Mouse (Mus musculus) testis, adult 2 months (tissue): ENCODE measurements around the gene Tmem14a. TPM values are rescaled to one million over a fixed set of nuclear protein-coding genes. Genes with fewer than 3 reads are reported as not detected.
"Not testable (repeated sequence)": the region's sequence is repeated elsewhere in the genome, so short reads cannot be mapped to it uniquely, and the experiment has no call there.

ENCODE experiments used
- H3K27ac ChIP-seq: fragments of 200-500 bp; 2 replicates; pipeline ENCODE4 v1.5.1; 2012; ENCODE audit warnings: low read depth, low read length; ENCODE audit not compliant: control insufficient read depth, insufficient read depth
- H3K27me3 ChIP-seq: fragments of 200-500 bp; 2 replicates; pipeline ENCODE4 v1.6.1; 2012; ENCODE audit warnings: mild to moderate bottlenecking, low read length, moderate library complexity; ENCODE audit not compliant: control insufficient read depth, insufficient read depth
- H3K36me3 ChIP-seq: fragments of 200-500 bp; 2 replicates; pipeline ENCODE4 v1.6.1; 2012; ENCODE audit warnings: mild to moderate bottlenecking, low read length; ENCODE audit not compliant: control insufficient read depth, insufficient read depth
- H3K4me1 ChIP-seq: fragments of 200-500 bp; 2 replicates; pipeline ENCODE4 v1.6.1; 2012; ENCODE audit warnings: low read length; ENCODE audit not compliant: control insufficient read depth, insufficient read depth
- H3K4me3 ChIP-seq: fragments of 200-500 bp; 2 replicates; pipeline ENCODE4 v1.5.1; 2012; ENCODE audit warnings: low read depth, mild to moderate bottlenecking, low read length, moderate library complexity, mixed read lengths; ENCODE audit not compliant: control insufficient read depth
- CTCF ChIP-seq: fragments of 200-500 bp; IDR thresholded peaks from 2 replicates; pipeline ENCODE4 v1.5.1; 2012; ENCODE audit warnings: low read depth, mild to moderate bottlenecking, inconsistent platforms, low read length, moderate library complexity; ENCODE audit not compliant: control insufficient read depth, insufficient read depth, insufficient replicate concordance
- POLR2A ChIP-seq: fragments of 200-500 bp; IDR thresholded peaks from 2 replicates; pipeline ENCODE4 v1.6.1; 2012; ENCODE audit warnings: low read depth, mild to moderate bottlenecking, inconsistent platforms, low read length, moderate library complexity; ENCODE audit not compliant: control insufficient read depth
- polyA plus RNA-seq: library from polyadenylated mRNA; depleted of rRNA; stranded (reverse); fragments of >200 nt; gene quantifications from 2 replicates; pipeline ENCODE4 v1.2.3, GENCODE M21; 2012; rRNA removed

Gene Tmem14a
- polyA plus RNA-seq, 1 experiment = 0.74 TPM

DNA sequence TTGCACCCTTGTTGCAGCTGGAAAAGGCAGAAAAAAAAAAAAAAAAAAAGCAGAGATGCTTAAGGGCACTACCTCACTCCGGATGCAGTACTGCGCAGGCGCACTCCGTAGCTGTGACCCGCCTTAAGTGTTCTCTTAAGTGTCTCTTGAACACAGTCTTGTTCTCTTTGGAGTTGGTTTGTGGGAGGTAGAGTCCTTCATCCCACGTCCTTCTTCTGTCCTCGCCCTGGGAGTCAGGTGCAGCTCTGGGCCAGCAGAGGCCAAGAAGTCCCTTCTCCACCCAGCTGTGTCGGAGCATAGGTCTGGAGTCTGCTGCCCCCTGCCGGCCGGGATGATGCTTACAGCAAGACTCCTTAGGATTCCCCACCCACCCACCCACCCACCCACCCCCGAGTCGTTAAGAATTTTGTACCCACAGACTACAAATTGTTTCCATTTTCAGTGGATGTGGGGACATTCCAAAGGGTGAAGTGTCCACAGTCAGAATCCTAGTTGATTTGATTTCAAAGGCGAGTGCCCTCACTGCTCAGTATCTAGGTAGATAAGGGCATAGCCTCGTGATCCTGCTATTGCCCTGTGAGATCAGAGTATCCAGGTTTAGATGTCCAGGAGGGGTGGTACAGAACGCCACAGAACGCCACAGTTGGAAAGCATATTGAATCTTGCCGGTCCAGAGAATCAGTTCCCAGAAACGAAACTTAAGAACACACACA, 53.1 kb downstream of the Tmem14a start:
- Histone ChIP-seq H3K27ac (no peak overlapping the region), H3K4me1 (peaks cover 4% of the 10 kb centered on the region; the same call in 1 of the 2 replicates), H3K4me3 (peak overlapping the region; percentile 71), H3K27me3 (no peaks in the 10 kb centered on the region), H3K36me3 (no peaks in the 10 kb centered on the region)
- TF ChIP-seq POLR2A = no peak
- TF ChIP-seq CTCF = peak; percentile 75

DNA sequence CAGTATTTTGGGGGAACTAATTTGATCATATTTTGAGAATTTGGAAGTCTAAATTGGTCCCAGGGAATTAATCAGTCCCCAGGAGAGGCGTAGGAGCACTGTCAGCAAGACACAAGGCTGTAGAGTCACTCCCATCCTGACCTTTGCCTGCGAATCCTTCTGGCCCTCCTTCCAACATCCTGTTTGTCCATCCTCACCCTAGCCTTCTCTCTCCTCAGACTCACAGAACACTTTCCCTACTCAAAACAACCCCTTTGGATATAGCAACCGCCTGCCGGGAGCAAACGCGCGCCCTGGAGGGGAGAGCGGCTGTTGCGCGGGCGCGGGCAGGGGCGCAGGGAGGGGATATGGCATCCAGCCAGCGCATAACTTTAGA, 53.7 kb downstream of the Tmem14a start:
- Histone ChIP-seq H3K36me3 (no peaks in the 10 kb centered on the region), H3K4me1 (peaks cover 4% of the 10 kb centered on the region; the same call in 1 of the 2 replicates), H3K27ac (no peak overlapping the region), H3K4me3 (peak overlapping the region; percentile 6), H3K27me3 (no peaks in the 10 kb centered on the region)
- TF ChIP-seq CTCF = no peak
- TF ChIP-seq POLR2A = no peak

DNA sequence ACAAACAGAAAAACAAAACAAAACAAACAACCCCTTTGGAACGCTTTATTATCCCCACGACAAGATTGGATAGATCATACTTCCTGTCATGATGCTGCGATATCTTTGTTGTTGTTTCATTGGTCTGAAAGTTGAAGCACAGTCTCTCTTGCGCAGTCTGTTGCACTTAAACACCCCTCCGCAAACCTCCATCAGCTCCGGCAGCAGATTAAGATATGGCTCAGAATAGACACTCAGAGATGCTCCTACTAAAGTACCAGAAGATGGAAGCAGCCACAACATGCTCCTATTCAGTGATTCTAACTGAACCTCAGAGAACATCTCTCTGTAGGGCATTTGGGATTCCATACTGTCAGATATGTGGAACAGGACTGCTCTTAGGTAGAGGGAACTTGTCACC, 54.7 kb downstream of the Tmem14a start:
- no peak for TF ChIP-seq CTCF
- no peaks in the 10 kb centered on the region for H3K27me3 ChIP-seq

DNA sequence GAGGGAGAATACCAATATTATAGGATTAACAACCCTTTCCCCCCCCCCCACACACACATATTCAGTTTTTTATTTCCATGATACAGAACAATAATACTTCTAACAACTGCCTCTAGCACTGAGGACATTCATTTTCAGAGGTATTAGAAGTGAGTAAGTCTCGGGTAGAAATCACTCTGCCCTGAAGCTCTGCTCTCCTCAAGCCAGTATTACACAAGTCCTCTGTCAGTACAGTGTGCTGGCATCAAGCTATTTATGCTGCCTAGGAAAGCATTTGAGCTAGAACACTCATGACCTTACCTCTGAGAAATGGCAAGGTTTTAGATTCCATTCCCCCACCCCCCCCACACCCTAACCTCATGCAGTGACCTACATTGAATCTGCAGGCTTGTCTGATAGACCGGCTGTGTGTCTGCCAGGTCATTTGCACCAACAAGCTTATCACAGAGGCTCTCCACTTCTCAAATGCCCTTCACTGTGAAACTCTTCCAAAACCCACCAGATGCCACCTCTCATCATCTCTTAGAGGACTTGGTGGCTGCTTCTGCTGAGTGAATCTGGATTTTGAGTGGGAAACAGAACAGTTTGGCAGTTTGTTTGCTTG, 56.2 kb downstream of the Tmem14a start:
- H3K36me3 ChIP-seq = no peaks in the 10 kb centered on the region
- no peaks in the 10 kb centered on the region for H3K27me3 ChIP-seq
- no peak overlapping the region for H3K4me3 ChIP-seq

More for the DNA sequence above, 54.7 kb downstream of the Tmem14a start:
- peaks cover 4% of the 10 kb centered on the region; the same call in 1 of the 2 replicates for H3K4me1 ChIP-seq
- H3K36me3 ChIP-seq = no peaks in the 10 kb centered on the region
- H3K4me3 ChIP-seq = no peak overlapping the region
- H3K27ac ChIP-seq = no peak overlapping the region

DNA sequence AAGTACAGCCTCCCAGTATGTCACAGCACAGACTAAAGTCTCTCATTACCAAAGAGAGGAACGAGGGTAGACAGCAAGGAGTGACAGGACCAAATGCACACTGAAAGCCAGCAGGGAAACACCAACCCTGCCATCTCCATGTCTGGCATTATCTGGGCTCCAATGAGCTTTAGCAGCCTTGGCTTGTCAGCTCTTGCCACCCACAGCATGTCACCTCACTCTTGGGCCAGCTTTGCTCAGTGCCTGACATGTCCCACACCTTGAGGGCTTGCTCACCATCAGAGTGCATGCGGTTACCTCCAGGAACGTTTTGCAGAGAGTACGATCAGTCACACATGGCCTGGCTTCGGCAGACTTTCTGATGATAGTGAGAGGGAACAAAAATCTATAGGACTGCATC, 57.0 kb downstream of the Tmem14a start:
- H3K4me1 ChIP-seq, H3K36me3 ChIP-seq, H3K27me3 ChIP-seq, H3K4me3 ChIP-seq, H3K27ac ChIP-seq: not testable (repeated sequence)

More for the DNA sequence above, 56.2 kb downstream of the Tmem14a start:
- Histone ChIP-seq H3K27ac (no peak overlapping the region), H3K4me1 (peaks cover 4% of the 10 kb centered on the region; the same call in 1 of the 2 replicates)
- no peak for TF ChIP-seq CTCF
- no peak for TF ChIP-seq POLR2A

DNA sequence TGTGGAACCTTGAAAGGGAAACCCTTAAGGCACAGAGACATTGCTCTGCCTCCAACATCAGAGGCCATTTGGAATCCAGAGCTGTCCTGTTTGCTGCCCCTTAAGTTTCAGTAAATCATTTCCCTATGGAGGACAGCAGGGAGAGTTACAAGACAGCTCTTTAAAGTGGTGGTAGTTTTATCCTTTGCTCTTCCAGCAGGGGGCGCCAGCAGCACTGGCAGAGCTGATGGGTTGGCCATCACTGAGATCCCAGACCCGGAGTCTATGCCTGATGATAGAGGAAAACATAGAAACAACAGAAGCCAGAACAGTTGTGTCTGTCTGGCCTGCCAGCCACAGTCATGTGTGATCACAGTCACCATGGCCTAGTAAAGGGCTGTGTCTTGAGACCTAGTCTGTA, 57.8 kb downstream of the Tmem14a start:
- H3K36me3 ChIP-seq, H3K4me3 ChIP-seq, H3K4me1 ChIP-seq, H3K27ac ChIP-seq, H3K27me3 ChIP-seq: not testable (repeated sequence)

Other genes with a start within 250 kb of the Tmem14a start
- gene Tram2, start 139.3 kb upstream of the Tmem14a start, polyA plus RNA-seq = 9.1 and 10.7 TPM in 2 replicates
- 14.8 and 15.7 TPM in 2 replicates for gene Gsta3, start 22.0 kb downstream of the Tmem14a start, polyA plus RNA-seq
- 0.96 TPM in 1 of 2 replicates, not detected in the other for gene Khdc1a, start 131.1 kb downstream of the Tmem14a start, polyA plus RNA-seq
- gene Khdc1c, start 149.8 kb downstream of the Tmem14a start, polyA plus RNA-seq = 0.16 TPM in 1 of 2 replicates, not detected in the other
- gene Khdc1b, start 165.0 kb downstream of the Tmem14a start, polyA plus RNA-seq = not detected in 2 replicates